Mouse (Mus musculus): Measurements from ENCODE around the gene Casp2. TPM values are rescaled to one million over a fixed set of nuclear protein-coding genes. Genes with fewer than 3 reads are reported as not detected.

Gene Casp2
- 77.0 and 91.8 TPM in 2 replicates for polyA plus RNA-seq (2016; fragmentation: Nextera tagmentation; extraction: Ambion mirVana)

GRCm38 (mm10) chr6:42264626-42265312 lies at the start of gene Casp2:
Casp2 (plus strand) TSS chr6:42264985.
- Histone ChIP-seq H3K36me3 (peaks cover 29% of the 10 kb centered on the region), H3K4me1 (peaks cover 13% of the 10 kb centered on the region), H3K27ac (peak within 1 kb of the TSS; percentile 97), H3K4me3 (peak within 1 kb of the TSS; percentile 75), H3K9me3 (replicated peaks) (no peaks in the 10 kb centered on the region), H3K27me3 (ENCODE audit: low read depth, poor library complexity, severe bottlenecking) (peaks cover 18% of the 10 kb centered on the region; the same call in 1 of the 2 replicates)
- under 1% methylated on average over 51 of the region's 51 CpGs for WGBS
- peak; percentile 99 for DNase-seq (ENCODE audit: low spot score)

DNA sequence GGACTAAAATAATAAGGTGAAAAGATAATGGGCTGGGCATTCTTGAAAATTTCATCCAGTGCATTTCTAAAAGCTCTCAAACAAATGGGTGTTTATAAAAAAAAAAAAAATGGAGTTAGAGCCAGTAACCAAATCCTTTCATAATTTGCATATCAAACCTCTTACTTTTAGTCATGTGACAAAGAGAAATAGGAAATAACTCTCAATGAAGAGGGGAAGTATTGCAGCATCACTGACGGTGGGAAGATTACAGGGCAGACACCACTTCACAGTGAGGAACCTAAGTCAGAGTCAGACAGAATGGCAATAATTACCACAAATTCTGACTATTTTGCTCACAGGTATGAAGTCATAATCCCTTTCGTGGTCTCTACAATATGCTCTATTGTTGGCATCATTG lies 49.8 kb upstream of the Casp2 start, which contains the start of gene Tas2r144:
Tas2r144 (plus strand) TSS at position 301 of the 400 bp plus-strand sequence.
- no peaks in the 10 kb centered on the region for H3K27me3 ChIP-seq (ENCODE audit: low read depth, poor library complexity, severe bottlenecking)
- no peak within 1 kb of the TSS for H3K4me3 ChIP-seq
- H3K4me1 ChIP-seq = no peaks in the 10 kb centered on the region
- no peaks in the 10 kb centered on the region for H3K9me3 ChIP-seq (replicated peaks)
- WGBS = 91% methylated on average over 2 of the region's 2 CpGs
- DNase-seq (ENCODE audit: low spot score) = no peak
- no peaks in the 10 kb centered on the region for H3K36me3 ChIP-seq
- no peak within 1 kb of the TSS for H3K27ac ChIP-seq

DNA sequence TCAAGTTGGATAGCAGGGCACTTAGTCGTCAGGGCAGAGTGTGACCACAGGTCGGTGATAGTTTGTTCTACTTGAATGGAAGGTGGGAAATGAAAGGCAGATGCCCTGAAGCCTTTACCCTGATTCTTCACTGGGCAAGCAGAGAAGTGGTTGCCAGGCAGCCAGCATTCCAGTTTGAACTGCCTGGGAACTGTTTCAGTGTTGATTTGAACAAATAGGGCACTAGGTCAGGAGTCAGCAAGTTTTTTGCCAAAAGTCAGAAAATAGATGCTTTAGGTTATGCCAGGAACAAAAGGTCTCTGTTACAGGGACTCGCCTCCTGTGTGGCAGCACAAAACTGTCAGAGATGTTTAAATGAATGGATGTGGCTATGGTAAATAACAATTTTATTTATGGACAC lies 42.5 kb upstream of the Casp2 start:
- Histone ChIP-seq H3K4me3 (no peak overlapping the region), H3K4me1 (no peaks in the 10 kb centered on the region), H3K9me3 (replicated peaks) (no peaks in the 10 kb centered on the region), H3K27ac (no peak overlapping the region), H3K27me3 (ENCODE audit: low read depth, poor library complexity, severe bottlenecking) (no peaks in the 10 kb centered on the region), H3K36me3 (no peaks in the 10 kb centered on the region)
- no peak for DNase-seq (ENCODE audit: low spot score)
- WGBS = 82% methylated on average over 3 of the region's 3 CpGs

GRCm38 (mm10) chr6:42225046-42225445 lies 39.7 kb upstream of the Casp2 start:
- WGBS = 77% methylated on average over 4 of the region's 4 CpGs

DNA sequence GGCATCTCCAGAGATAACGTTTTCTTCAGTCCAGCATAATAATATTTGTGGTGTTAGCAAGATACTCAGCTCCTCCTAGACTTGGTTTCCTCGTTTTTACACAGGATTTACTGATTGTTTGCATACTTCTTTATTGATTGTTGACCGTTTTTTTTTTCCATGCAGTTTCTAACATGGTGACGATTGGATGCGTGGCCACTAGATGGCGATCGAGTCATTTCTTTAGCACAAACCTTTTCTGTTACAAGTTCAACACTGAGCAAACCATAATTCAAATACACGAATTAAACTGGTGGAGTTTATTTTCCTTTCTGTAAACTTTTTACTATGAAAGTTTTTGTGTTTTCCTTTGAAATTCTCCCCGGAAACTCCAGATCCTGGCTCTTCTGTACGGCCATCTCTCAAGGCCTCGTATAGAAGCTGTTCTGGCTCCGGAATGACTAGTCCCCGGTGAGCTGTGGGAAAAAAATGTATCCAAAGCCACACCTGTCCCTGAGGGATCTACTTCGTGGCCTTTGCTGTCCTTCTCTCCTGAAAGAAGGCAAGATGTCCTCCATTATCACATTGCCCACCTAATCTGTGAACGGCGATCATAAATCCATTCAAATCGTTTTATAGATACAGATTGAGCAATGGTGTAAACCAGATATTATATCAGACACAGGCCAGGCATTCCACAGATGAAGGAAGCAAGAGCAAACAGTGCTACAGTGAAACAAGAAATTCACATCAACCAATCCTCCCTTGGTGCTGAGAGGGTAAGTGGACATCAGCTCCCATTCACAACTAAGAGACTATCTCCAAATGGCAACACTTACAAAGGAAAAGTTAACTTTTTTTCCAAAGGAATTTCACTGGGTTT lies 37.3 kb upstream of the Casp2 start:
- H3K27me3 ChIP-seq (ENCODE audit: low read depth, poor library complexity, severe bottlenecking) = no peaks in the 10 kb centered on the region
- no peak overlapping the region for H3K4me3 ChIP-seq
- no peaks in the 10 kb centered on the region for H3K9me3 ChIP-seq (replicated peaks)
- 37% methylated on average over 17 of the region's 17 CpGs for WGBS
- no peaks in the 10 kb centered on the region for H3K36me3 ChIP-seq
- no peak overlapping the region for H3K27ac ChIP-seq
- DNase-seq (ENCODE audit: low spot score) = peak; percentile 78
- H3K4me1 ChIP-seq = no peaks in the 10 kb centered on the region

More at GRCm38 (mm10) chr6:42225046-42225445, 39.7 kb upstream of the Casp2 start:
- no peak for DNase-seq (ENCODE audit: low spot score)
- Histone ChIP-seq H3K9me3 (replicated peaks) (no peaks in the 10 kb centered on the region), H3K27me3 (ENCODE audit: low read depth, poor library complexity, severe bottlenecking) (no peaks in the 10 kb centered on the region), H3K4me1 (no peaks in the 10 kb centered on the region), H3K4me3 (no peak overlapping the region), H3K27ac (no peak overlapping the region), H3K36me3 (no peaks in the 10 kb centered on the region)

- H3K27me3 ChIP-seq (ENCODE audit: low read depth, poor library complexity, severe bottlenecking) = no peaks in the 10 kb centered on the region
- H3K4me1 ChIP-seq = no peaks in the 10 kb centered on the region
- no peak overlapping the region for H3K27ac ChIP-seq
- no peaks in the 10 kb centered on the region for H3K9me3 ChIP-seq (replicated peaks)
- no peaks in the 10 kb centered on the region for H3K36me3 ChIP-seq
- DNase-seq (ENCODE audit: low spot score) = no peak
- no peak overlapping the region for H3K4me3 ChIP-seq
- 71% methylated on average over 4 of the region's 4 CpGs for WGBS
Measured at GRCm38 (mm10) chr6:42229610-42230009, 35.2 kb upstream of the Casp2 start.

GRCm38 (mm10) chr6:42231191-42231590 lies 33.6 kb upstream of the Casp2 start:
- Histone ChIP-seq H3K9me3 (replicated peaks) (no peaks in the 10 kb centered on the region), H3K27ac (no peak overlapping the region), H3K4me1 (no peaks in the 10 kb centered on the region), H3K4me3 (no peak overlapping the region), H3K27me3 (ENCODE audit: low read depth, poor library complexity, severe bottlenecking) (no peaks in the 10 kb centered on the region), H3K36me3 (no peaks in the 10 kb centered on the region)
- DNase-seq (ENCODE audit: low spot score) = no peak
- 93% methylated on average over 3 of the region's 3 CpGs for WGBS

DNA sequence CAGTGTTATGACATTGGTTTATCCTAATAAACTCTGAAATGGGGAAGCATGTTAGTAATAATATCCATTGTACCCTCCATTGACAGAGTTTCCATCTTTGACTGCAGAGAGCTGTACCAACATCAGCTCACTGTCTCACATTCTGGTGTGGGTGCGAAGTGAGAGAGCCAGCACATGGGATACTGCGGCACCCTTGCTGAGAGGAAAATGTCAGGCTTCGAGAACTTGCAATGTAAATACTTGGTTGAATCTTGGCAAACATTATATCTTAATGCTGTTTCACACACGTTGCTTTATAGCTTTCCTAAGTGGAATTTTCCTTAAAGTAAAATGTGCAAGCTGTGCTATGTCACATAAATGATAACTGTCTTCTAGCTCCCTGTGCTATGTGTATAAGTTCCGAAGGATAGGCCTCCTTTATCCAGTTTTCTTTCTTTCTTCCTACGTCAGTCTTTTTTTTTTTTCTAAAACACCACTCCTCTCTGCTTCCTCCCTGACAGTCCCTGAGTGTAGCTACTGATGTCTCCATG lies 27.4 kb upstream of the Casp2 start:
- WGBS = 78% methylated on average over 6 of the region's 6 CpGs
- Histone ChIP-seq H3K27ac (no peak overlapping the region), H3K9me3 (replicated peaks) (no peaks in the 10 kb centered on the region), H3K4me3 (no peak overlapping the region), H3K27me3 (ENCODE audit: low read depth, poor library complexity, severe bottlenecking) (no peaks in the 10 kb centered on the region), H3K36me3 (no peaks in the 10 kb centered on the region), H3K4me1 (no peaks in the 10 kb centered on the region)
- no peak for DNase-seq (ENCODE audit: low spot score)

DNA sequence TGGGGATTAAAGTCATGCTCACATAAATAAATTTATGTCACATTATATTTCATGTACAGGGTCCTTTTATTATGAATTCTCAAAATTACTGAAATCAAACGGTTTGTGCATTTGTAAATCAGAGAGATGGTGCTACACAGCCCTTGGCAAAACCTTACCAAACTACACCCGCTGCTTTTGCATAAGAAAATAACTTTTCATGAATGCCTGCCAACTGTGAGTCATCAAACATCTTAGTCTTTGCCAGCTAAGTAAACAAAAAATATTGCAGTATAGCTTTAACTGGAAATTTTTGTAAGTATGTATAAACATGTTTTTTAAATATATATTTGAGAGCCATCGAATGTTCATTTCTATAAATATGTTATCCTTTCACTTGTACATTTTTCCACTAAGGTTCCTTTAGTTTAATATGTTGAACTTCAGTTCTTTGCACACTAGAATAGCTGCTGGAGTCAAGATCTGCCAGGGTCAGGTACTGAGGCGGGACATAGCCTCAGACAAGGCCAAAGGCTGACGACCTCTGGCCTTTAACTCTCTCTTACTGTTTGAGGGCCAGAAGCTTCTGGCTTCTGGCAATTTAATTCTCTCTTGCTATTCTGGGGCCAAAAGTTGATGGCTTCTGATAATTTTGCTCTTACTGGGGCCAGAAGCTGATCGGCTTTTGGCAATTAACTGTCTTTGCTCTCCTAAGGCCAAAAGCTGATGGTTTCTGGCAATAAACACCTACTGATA lies 23.3 kb upstream of the Casp2 start:
- H3K4me1 ChIP-seq = peaks cover 7% of the 10 kb centered on the region
- H3K9me3 ChIP-seq (replicated peaks) = no peaks in the 10 kb centered on the region
- no peak overlapping the region for H3K4me3 ChIP-seq
- H3K27me3 ChIP-seq (ENCODE audit: low read depth, poor library complexity, severe bottlenecking) = peaks cover 5% of the 10 kb centered on the region
- H3K27ac ChIP-seq = no peak overlapping the region
- DNase-seq (ENCODE audit: low spot score) = no peak
- 78% methylated on average over 6 of the region's 6 CpGs for WGBS
- no peaks in the 10 kb centered on the region for H3K36me3 ChIP-seq

GRCm38 (mm10) chr6:42245711-42246353 lies 19.0 kb upstream of the Casp2 start, which contains the start of gene Gstk1:
Gstk1 (plus strand) TSS chr6:42245935.
- Histone ChIP-seq H3K27me3 (ENCODE audit: low read depth, poor library complexity, severe bottlenecking) (peaks cover 16% of the 10 kb centered on the region), H3K27ac (peak within 1 kb of the TSS; percentile 68), H3K4me3 (peak within 1 kb of the TSS; percentile 60), H3K9me3 (replicated peaks) (no peaks in the 10 kb centered on the region), H3K36me3 (no peaks in the 10 kb centered on the region), H3K4me1 (peaks cover 7% of the 10 kb centered on the region)
- peak; percentile 76 for DNase-seq (ENCODE audit: low spot score)
- 3% methylated on average over 28 of the region's 28 CpGs for WGBS

DNA sequence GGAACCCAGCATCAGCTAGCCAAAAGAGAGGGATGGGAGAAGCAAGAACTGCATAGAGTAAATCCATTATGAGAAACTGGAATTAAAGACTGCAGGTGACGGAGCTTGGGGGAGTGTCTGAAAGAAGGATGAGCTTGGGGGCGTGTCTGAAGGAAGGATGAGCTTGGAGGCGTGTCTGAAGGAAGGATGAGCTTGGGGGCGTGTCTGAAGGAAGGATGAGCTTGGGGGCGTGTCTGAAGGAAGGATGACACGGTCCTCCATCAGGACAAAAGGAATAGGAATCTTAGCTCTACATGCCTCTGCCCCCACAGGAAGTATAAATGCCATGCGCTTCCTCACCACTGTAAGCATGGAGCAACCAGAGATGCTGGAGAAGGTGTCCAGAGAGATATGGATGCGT lies 17.6 kb upstream of the Casp2 start:
- Histone ChIP-seq H3K27ac (no peak overlapping the region), H3K36me3 (no peaks in the 10 kb centered on the region), H3K4me1 (peaks cover 7% of the 10 kb centered on the region), H3K4me3 (no peak overlapping the region), H3K9me3 (replicated peaks) (no peaks in the 10 kb centered on the region), H3K27me3 (ENCODE audit: low read depth, poor library complexity, severe bottlenecking) (peaks cover 16% of the 10 kb centered on the region)
- WGBS = 3% methylated on average over 8 of the region's 8 CpGs
- no peak for DNase-seq (ENCODE audit: low spot score)

GRCm38 (mm10) chr6:42247981-42248380 lies 16.8 kb upstream of the Casp2 start:
- H3K4me1 ChIP-seq = peaks cover 7% of the 10 kb centered on the region
- WGBS = 92% methylated on average over 1 of the region's 1 CpGs
- DNase-seq (ENCODE audit: low spot score) = no peak
- no peak overlapping the region for H3K27ac ChIP-seq
- H3K4me3 ChIP-seq = no peak overlapping the region
- peaks cover 16% of the 10 kb centered on the region for H3K27me3 ChIP-seq (ENCODE audit: low read depth, poor library complexity, severe bottlenecking)
- H3K36me3 ChIP-seq = no peaks in the 10 kb centered on the region
- no peaks in the 10 kb centered on the region for H3K9me3 ChIP-seq (replicated peaks)

Data from limb, embryonic 10.5 days (tissue).